Mouse (Mus musculus): ENCODE results near the gene Pkd1l3. TPM values are rescaled to one million over a fixed set of nuclear protein-coding genes. Genes with fewer than 3 reads are reported as not detected.

Gene Pkd1l3
- polyA plus RNA-seq, 1 experiment from 2014 or later = 0.13 TPM

DNA sequence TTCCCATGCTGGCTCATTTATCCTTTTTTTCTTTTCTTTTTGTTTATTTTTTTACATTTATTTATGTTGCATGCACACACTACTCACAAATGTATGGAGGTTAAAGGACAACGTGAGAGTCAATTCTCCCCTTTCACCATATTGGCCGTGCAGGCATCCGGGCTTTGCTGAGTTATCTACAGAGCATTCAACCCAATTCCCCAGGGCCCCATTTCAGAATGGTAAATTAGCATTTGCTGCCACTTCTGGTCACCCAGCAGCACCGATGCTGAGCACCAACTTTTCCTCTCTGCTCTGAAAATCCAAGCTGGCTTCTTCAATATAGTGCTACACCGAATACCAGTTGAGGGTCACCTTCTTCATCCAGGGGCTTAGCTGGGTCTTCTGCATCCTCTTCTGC, 24.5 kb downstream of the Pkd1l3 start:
- no peaks in the 10 kb centered on the region for H3K36me3 ChIP-seq
- no peaks in the 10 kb centered on the region for H3K4me1 ChIP-seq
- no peak overlapping the region for H3K9ac ChIP-seq
- no peak overlapping the region for H3K4me3 ChIP-seq
- H3K27me3 ChIP-seq = no peaks in the 10 kb centered on the region
- H3K9me3 ChIP-seq = no peaks in the 10 kb centered on the region
- 83% methylated on average over 5 of the region's 5 CpGs for WGBS
- H3K4me2 ChIP-seq (replicated peaks) = no peak overlapping the region
- ATAC-seq (ENCODE audit: insufficient number of reproducible peaks, insufficient read depth, low FRiP score, low TSS enrichment) = no peak
- H3K27ac ChIP-seq = no peak overlapping the region

DNA sequence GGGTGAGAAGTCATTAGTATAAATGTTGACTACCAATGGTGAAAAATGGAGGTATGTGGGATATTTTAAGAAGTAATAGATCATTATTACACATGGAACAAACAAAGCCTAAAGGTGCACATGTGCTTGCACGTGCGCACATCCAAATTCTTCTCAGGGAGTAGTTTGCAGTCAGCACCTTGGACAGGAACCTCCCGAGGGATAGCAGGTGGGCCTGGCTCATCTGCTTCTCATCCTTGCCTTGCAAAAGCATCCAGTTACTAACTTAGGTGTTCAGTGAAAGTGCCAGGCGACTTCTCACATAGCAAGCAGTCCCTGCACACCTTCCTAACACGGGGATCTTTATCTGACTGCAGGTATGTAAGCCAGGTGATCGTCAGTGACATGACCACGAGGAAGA, 26.1 kb downstream of the Pkd1l3 start:
- Histone ChIP-seq H3K9ac (no peak overlapping the region), H3K9me3 (no peaks in the 10 kb centered on the region), H3K27me3 (no peaks in the 10 kb centered on the region), H3K4me2 (replicated peaks) (no peak overlapping the region), H3K27ac (no peak overlapping the region), H3K4me1 (no peaks in the 10 kb centered on the region), H3K36me3 (no peaks in the 10 kb centered on the region), H3K4me3 (no peak overlapping the region)
- no peak for ATAC-seq (ENCODE audit: insufficient number of reproducible peaks, insufficient read depth, low FRiP score, low TSS enrichment)
- WGBS = 67% methylated on average over 7 of the region's 7 CpGs

DNA sequence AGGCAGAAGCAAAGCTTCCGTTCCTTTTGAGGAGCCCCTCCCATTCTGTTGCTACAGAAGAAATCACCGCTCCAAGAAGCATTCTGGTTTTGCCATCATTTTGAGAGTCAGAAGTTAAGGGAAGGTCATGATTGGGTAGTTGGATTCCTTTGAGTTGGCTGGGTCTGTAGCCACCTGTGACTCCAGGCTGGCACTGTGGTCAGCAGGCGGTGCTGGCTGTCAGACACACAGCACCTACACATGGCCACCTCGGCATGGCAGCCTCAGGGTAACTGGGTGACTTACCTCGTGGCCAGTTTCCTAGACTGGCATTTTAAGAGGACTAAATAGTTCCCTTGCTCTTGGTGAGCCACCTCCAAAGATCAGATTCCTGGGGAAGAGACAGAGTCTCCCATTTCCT, 26.9 kb downstream of the Pkd1l3 start:
- H3K27me3 ChIP-seq = no peaks in the 10 kb centered on the region
- H3K4me3 ChIP-seq = no peak overlapping the region
- no peaks in the 10 kb centered on the region for H3K36me3 ChIP-seq
- H3K9ac ChIP-seq = no peak overlapping the region
- WGBS = 78% methylated on average over 5 of the region's 5 CpGs
- H3K4me1 ChIP-seq = no peaks in the 10 kb centered on the region
- no peaks in the 10 kb centered on the region for H3K9me3 ChIP-seq
- H3K27ac ChIP-seq = no peak overlapping the region
- no peak for ATAC-seq (ENCODE audit: insufficient number of reproducible peaks, insufficient read depth, low FRiP score, low TSS enrichment)
- no peak overlapping the region for H3K4me2 ChIP-seq (replicated peaks)

DNA sequence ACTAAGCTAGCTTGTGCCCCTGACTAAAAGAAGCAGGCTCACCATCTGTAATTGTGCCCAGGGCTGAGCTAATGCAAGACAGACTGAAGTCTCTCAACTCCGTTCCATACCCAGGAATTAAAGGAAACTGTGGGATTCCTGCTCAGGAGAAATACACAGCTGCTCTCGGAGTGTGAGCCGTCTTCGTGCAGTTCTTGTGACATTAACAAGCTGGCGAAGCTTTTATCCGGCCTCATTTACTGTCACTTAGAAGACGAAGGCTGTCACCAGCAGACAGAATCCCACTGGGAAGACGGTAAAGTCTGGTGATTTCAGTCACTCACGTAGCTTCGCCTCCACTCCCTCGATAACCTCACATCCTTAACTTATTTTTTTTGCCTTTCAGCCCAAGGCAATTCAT, 33.0 kb downstream of the Pkd1l3 start:
- Histone ChIP-seq H3K27ac (no peak overlapping the region), H3K9ac (no peak overlapping the region), H3K4me1 (no peaks in the 10 kb centered on the region), H3K36me3 (no peaks in the 10 kb centered on the region), H3K4me2 (replicated peaks) (no peak overlapping the region), H3K27me3 (no peaks in the 10 kb centered on the region), H3K9me3 (no peaks in the 10 kb centered on the region), H3K4me3 (no peak overlapping the region)
- no peak for ATAC-seq (ENCODE audit: insufficient number of reproducible peaks, insufficient read depth, low FRiP score, low TSS enrichment)
- 62% methylated on average over 11 of the region's 11 CpGs for WGBS

DNA sequence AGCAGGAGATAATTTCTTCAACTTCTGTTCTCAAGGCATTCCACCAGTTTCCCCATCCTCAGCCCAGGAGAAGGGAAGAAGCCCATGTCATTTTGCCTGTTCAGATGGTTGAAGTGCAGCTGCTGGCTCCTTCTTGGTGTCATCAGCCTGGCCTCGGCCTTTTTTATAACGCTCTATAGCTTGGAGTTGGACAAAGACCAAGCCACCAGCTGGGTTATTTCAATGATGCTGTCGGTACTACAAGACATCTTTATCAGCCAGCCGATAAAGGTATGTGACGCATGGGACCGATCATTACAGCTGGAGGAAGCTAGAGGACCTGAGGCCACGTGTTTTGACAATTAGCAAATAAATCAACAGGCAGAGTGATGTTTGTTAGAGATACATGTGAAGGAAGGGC, 34.2 kb downstream of the Pkd1l3 start:
- no peak for ATAC-seq (ENCODE audit: insufficient number of reproducible peaks, insufficient read depth, low FRiP score, low TSS enrichment)
- WGBS = 84% methylated on average over 7 of the region's 7 CpGs
- no peaks in the 10 kb centered on the region for H3K9me3 ChIP-seq
- H3K9ac ChIP-seq = no peak overlapping the region
- no peaks in the 10 kb centered on the region for H3K4me1 ChIP-seq
- H3K4me2 ChIP-seq (replicated peaks) = no peak overlapping the region
- H3K27me3 ChIP-seq = no peaks in the 10 kb centered on the region
- no peaks in the 10 kb centered on the region for H3K36me3 ChIP-seq
- no peak overlapping the region for H3K4me3 ChIP-seq
- no peak overlapping the region for H3K27ac ChIP-seq

DNA sequence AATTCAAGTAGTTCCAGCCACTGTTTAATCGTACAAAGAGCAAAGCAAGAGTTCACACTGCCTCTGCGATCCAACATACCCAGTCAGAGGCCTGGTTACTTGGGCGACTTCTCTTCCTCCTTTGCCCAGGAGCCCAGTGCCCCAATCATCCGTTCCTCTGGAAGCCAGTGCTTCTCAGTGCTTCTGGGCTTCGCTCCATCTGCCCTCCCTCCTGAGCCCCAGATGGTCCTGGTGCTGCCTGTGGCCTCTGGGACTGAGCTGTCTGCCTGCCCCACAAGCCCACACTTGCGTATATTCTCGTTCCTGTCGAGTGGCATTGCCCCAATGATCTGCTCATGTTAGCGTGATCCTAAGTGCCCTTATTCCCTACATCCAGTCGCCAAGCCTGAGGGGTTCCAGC, 36.5 kb downstream of the Pkd1l3 start:
- Histone ChIP-seq H3K4me2 (replicated peaks) (no peak overlapping the region), H3K27me3 (no peaks in the 10 kb centered on the region), H3K9ac (no peak overlapping the region), H3K9me3 (no peaks in the 10 kb centered on the region), H3K36me3 (no peaks in the 10 kb centered on the region), H3K4me3 (no peak overlapping the region), H3K27ac (no peak overlapping the region), H3K4me1 (no peaks in the 10 kb centered on the region)
- no peak for ATAC-seq (ENCODE audit: insufficient number of reproducible peaks, insufficient read depth, low FRiP score, low TSS enrichment)
- WGBS = 72% methylated on average over 10 of the region's 10 CpGs

DNA sequence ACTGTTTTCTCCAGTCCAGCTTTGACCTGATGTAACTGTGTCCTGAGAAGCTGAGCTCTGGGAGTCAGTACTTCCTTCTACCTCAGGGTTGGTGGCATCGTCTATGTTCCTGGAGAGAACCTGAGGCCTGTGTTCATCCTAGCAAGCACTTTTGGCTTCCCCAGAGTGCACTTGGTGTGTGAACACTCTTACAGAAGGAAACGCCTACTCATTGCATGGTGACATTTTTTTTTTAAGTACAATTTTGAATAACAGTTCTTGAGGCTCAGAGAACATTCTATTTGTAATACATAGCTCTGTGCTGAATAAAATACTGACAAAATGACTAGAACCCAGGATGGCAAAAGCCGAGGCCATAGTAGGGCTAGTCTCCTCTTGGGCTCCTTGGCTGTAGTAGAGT, 42.5 kb downstream of the Pkd1l3 start:
- no peak for ATAC-seq (ENCODE audit: insufficient number of reproducible peaks, insufficient read depth, low FRiP score, low TSS enrichment)
- no peak overlapping the region for H3K27ac ChIP-seq
- H3K4me1 ChIP-seq = no peaks in the 10 kb centered on the region
- no peak overlapping the region for H3K9ac ChIP-seq
- H3K9me3 ChIP-seq = no peaks in the 10 kb centered on the region
- H3K4me2 ChIP-seq (replicated peaks) = no peak overlapping the region
- no peaks in the 10 kb centered on the region for H3K36me3 ChIP-seq
- H3K27me3 ChIP-seq = no peaks in the 10 kb centered on the region
- 86% methylated on average over 3 of the region's 3 CpGs for WGBS
- H3K4me3 ChIP-seq = no peak overlapping the region

DNA sequence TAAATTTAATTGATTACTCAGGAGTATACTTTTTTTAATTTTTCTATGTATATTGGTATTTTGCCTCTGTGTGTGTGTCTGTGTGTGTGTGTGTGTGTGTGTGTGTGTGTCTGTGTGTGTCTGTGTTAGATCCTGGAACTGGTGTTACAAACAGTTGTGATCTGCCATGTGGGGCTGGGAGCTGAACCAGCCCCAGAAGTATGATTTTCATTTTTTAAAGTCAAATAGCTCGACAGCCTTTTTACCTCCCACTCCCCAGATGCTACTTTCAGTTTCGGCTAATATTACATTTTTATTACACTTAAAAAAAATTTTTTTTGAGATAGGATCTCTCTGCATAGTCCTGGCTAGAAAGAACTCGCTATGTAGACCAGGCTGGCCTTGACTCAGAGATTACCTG, 48.0 kb downstream of the Pkd1l3 start:
- Histone ChIP-seq H3K9me3 (no peaks in the 10 kb centered on the region), H3K27ac (no peak overlapping the region), H3K9ac (no peak overlapping the region), H3K4me2 (replicated peaks) (no peak overlapping the region), H3K4me1 (no peaks in the 10 kb centered on the region), H3K4me3 (no peak overlapping the region), H3K36me3 (0 out of 2 replicates have a peak, but pooled peaks cover under 1% of the 10 kb centered on the region), H3K27me3 (no peaks in the 10 kb centered on the region)
- 78% methylated on average over 3 of the region's 3 CpGs for WGBS
- ATAC-seq (ENCODE audit: insufficient number of reproducible peaks, insufficient read depth, low FRiP score, low TSS enrichment) = no peak

DNA sequence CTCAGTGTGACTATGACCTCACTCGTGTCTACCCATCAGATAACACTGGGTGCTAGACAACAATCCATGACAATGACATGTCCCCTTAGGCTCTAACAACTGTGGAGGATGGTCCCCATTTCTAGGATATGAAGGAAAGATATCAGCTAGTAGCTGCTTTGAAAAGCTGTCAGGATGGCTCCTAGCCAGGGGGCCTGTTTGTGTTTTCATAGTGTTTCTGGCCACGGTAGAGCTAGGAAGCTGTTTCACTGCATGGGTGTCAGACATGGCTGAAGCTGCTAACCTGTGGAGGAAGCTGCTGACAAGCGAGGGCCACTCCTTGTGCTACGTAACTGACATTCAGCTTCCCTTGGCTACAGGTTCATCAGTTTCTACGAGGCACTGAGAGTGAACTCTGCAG, 52.3 kb downstream of the Pkd1l3 start:
- H3K4me2 ChIP-seq (replicated peaks) = no peak overlapping the region
- no peaks in the 10 kb centered on the region for H3K9me3 ChIP-seq
- H3K36me3 ChIP-seq = peaks cover 33% of the 10 kb centered on the region
- no peaks in the 10 kb centered on the region for H3K27me3 ChIP-seq
- no peaks in the 10 kb centered on the region for H3K4me1 ChIP-seq
- 83% methylated on average over 5 of the region's 5 CpGs for WGBS
- no peak for ATAC-seq (ENCODE audit: insufficient number of reproducible peaks, insufficient read depth, low FRiP score, low TSS enrichment)
- H3K9ac ChIP-seq = no peak overlapping the region
- H3K4me3 ChIP-seq = no peak overlapping the region
- H3K27ac ChIP-seq = no peak overlapping the region

DNA sequence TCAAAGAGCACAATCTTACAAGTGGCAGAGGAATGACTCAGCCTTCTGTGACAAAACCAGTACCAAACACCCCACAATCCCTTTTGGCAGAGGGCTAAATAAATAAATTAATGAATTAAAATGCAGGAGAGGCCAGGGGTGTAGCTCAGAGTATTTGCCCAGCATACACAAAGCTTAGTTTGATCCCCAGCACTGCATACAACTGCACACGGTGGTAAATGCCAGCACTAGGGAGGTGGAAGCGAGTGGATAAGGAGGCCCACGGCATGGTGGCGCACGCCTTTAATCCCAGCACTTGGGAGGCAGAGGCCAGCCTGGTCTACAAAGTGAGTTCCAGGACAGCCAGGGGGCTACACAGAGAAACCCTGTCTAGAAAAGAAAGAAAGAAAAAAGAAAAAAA, 58.3 kb downstream of the Pkd1l3 start:
- Histone ChIP-seq H3K36me3 (peaks cover 86% of the 10 kb centered on the region), H3K4me3 (no peak overlapping the region), H3K4me2 (replicated peaks) (no peak overlapping the region), H3K27ac (no peak overlapping the region), H3K27me3 (no peaks in the 10 kb centered on the region), H3K4me1 (no peaks in the 10 kb centered on the region), H3K9me3 (no peaks in the 10 kb centered on the region), H3K9ac (no peak overlapping the region)
- no peak for ATAC-seq (ENCODE audit: insufficient number of reproducible peaks, insufficient read depth, low FRiP score, low TSS enrichment)
- WGBS = 93% methylated on average over 5 of the region's 5 CpGs

DNA sequence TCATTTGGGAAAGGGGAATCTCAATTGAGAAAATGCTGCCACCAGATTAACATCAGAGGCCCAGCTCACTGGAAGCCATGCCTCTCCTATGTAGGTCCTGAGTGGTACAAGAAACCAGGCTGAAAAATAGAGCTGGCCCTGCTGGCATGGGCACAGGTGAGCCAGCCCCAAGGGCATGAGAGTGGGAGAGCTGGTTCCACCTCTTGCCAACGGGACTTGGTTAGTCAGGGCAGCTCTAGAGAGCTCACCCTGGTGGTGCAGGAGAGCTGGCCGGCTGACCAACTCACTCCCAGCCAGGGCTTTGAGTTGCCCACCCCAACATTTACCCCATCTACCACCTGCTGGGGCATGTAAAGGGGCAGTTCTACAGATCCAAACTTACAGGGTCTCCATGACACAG, 59.3 kb downstream of the Pkd1l3 start:
- no peaks in the 10 kb centered on the region for H3K9me3 ChIP-seq
- no peak for ATAC-seq (ENCODE audit: insufficient number of reproducible peaks, insufficient read depth, low FRiP score, low TSS enrichment)

DNA sequence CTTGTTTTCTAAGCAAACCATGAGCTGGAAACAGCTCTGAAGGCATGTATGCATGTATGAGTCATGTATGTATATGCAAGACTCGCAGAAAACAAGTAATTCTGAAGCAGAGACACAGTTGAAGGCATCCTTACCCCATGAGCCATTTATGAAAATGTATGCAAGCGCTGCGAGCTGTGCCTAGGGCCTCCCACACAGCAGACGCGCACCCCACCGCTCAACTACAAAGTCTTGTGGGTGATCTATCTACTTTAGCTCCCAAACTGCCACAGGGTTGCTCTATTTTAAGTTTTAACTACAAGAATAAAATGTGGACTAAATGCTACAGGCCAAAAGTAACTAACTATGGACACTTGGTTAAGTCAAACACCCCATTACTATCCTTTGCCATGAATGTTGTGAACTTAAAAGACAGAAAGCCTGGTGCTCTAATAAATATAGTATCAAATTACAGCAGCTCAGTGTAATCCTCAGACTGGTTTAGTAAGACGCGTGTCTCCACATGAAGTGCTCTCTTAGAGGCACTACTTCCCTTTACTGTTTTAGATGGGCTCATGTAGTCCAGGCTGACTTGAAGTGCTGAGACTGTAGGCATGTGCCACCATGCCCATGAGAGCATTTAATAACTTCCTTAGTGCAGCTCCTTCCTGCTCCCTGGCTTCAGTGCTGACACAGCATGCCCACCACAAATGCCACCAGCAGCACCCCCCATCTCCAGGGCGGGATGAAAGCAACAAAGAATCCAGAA, 61.8 kb downstream of the Pkd1l3 start:
- WGBS = 89% methylated on average over 9 of the region's 9 CpGs
- no peaks in the 10 kb centered on the region for H3K9me3 ChIP-seq
- H3K4me2 ChIP-seq (replicated peaks) = no peak overlapping the region
- H3K36me3 ChIP-seq = peaks cover 89% of the 10 kb centered on the region
- 0 out of 2 replicates have a peak, but pooled peaks have one; percentile 52 for ATAC-seq (ENCODE audit: insufficient number of reproducible peaks, insufficient read depth, low FRiP score, low TSS enrichment)
- H3K4me1 ChIP-seq = no peaks in the 10 kb centered on the region
- H3K9ac ChIP-seq = no peak overlapping the region
- H3K27ac ChIP-seq = no peak overlapping the region
- no peak overlapping the region for H3K4me3 ChIP-seq
- H3K27me3 ChIP-seq = no peaks in the 10 kb centered on the region

More for the DNA sequence above, 59.3 kb downstream of the Pkd1l3 start:
- Histone ChIP-seq H3K4me1 (no peaks in the 10 kb centered on the region), H3K4me2 (replicated peaks) (no peak overlapping the region), H3K9ac (no peak overlapping the region), H3K36me3 (peaks cover 87% of the 10 kb centered on the region), H3K27ac (no peak overlapping the region), H3K4me3 (no peak overlapping the region), H3K27me3 (no peaks in the 10 kb centered on the region)
- 92% methylated on average over 2 of the region's 2 CpGs for WGBS
